17 mouse cellular contexts compared by ENCODE assay signal in the genomic region with DNA sequence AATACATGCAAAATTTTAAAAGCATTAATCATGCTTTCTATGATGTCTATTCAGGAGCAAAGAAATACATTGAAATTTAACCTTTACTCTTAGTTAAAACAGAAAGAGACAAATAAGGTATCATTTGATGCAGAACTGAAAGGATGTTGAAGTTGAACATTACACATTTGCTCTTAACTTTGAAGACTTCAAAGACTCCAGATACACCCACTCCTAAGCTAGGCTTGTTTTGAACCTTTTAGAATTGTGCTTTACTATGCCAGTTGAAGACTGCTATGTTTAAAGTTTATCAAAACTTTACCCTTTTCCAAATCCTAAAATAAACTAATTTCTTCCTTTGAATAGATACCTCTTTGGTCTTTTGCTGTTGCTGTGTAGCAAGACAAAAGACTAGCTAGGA. TPM values are rescaled to one million over a fixed set of nuclear protein-coding genes. Genes with fewer than 3 reads are reported as not detected.
DNase-seq lines count a peak whose midpoint lies in the region.
"Had no signal": no experiment of that assay in that cellular context is flagged by ENCODE, and none has a peak within 500 bp of the region (broad histone marks: within the 10 kb centered on the region; RNA-seq: fewer than 3 reads in every experiment).

No protein-coding gene starts in this region.

- DNase-seq in CD4-positive, CD25-positive, alpha-beta regulatory T cell, adult 2 months (ENCODE audit: low read depth, low spot score), result peak; percentile 62
- peak; percentile 44 for DNase-seq in induced T-regulatory cell, adult 2 months (ENCODE audit: low read depth)
- peak; percentile 75 for DNase-seq in naive thymus-derived CD4-positive, alpha-beta T cell, adult 2 months (ENCODE audit: low read depth)
- DNase-seq in layer of hippocampus, postnatal 36 days, result no peak
- no peak for DNase-seq in frontal cortex, postnatal 10 days (ENCODE audit: low spot score in 2 of 2)
- no peak for DNase-seq in cerebellum, postnatal 10 days
- DNase-seq: adrenal gland, adult 8-10 months; adrenal gland, postnatal 14 days; adrenal gland, postnatal 36 days; cerebellum, adult 11 months; cerebellum, adult 18-20 months; cerebellum, adult 8-10 months; cerebellum, adult 9-11 months; cerebellum, postnatal 25 days; forebrain, postnatal 0 days had no signal

RNA-seq across cellular contexts. Expression of gene Ms4a4a, which starts 4.1 kb away (rescaled TPM):
- total RNA-seq in layer of hippocampus, postnatal 36 days (2021), result under 1 TPM; 0.57 to 0.78 TPM
- total RNA-seq: CH12.LX; forebrain, postnatal 0 days; G1E had no signal

RNA-seq across cellular contexts. Expression of gene Ms4a4c, which starts 33.4 kb away (rescaled TPM):
- not detected for total RNA-seq in layer of hippocampus, postnatal 36 days (2021)
- total RNA-seq: forebrain, postnatal 0 days; G1E had no signal

RNA-seq across cellular contexts. Expression of gene Ms4a7, which starts 35.2 kb away (rescaled TPM):
- total RNA-seq in layer of hippocampus, postnatal 36 days (2021), result under 1 TPM; 0.30 to 0.35 TPM

RNA-seq across cellular contexts. Expression of gene Ms4a14, which starts 56.9 kb away (rescaled TPM):
- total RNA-seq in layer of hippocampus, postnatal 36 days (2021), result not detected
- total RNA-seq: adrenal gland, postnatal 14 days; CH12.LX; forebrain, postnatal 0 days had no signal

Comparison
In these comparisons a context has a peak if more than half of its experiments do, and no peak if none do; other contexts are left out.
1. DNase-seq: peak in CD4-positive, CD25-positive, alpha-beta regulatory T cell, adult 2 months (single experiment), induced T-regulatory cell, adult 2 months (single experiment) and naive thymus-derived CD4-positive, alpha-beta T cell, adult 2 months (single experiment); none in layer of hippocampus, postnatal 36 days (0 of 2), frontal cortex, postnatal 10 days (0 of 2) and cerebellum, postnatal 10 days (0 of 2).